Mouse (Mus musculus) CH12.LX (cell line): Measurements from ENCODE around the gene Rsbn1. TPM values are rescaled to one million over a fixed set of nuclear protein-coding genes. Genes with fewer than 3 reads are reported as not detected.
A peak's percentile ranks its signal among the peaks of the same experiment; 100 is the strongest.

ENCODE experiments used
- DNase-seq: peaks from one replicate; pipeline ENCODE4 v3.0.0-alpha.2; 2013; ENCODE audit errors: extremely low read depth
- H3K27ac ChIP-seq: 2 replicates; pipeline ENCODE4 v1.5.1; 2012; ENCODE audit warnings: low read depth, mild to moderate bottlenecking, control low read depth, moderate library complexity; ENCODE audit not compliant: insufficient read depth
- H3K27me3 ChIP-seq: replicated peaks from 2 replicates; pipeline ENCODE3; 2012; ENCODE audit warnings: inconsistent platforms
- H3K36me3 ChIP-seq, 2 experiments: replicated peaks in 1 of 2; 2 replicates each; pipeline versions ENCODE3 to v1.6.1; 2012; ENCODE audit warnings: inconsistent platforms in 1 of 2, low read length in 1 of 2, mild to moderate bottlenecking in 1 of 2, mixed read lengths in 1 of 2, moderate library complexity in 1 of 2; ENCODE audit not compliant: control insufficient read depth in 1 of 2, insufficient read depth in 1 of 2
- H3K4me1 ChIP-seq, 2 experiments: 2 replicates each; pipeline ENCODE4 v1.6.1; 2012; ENCODE audit warnings: inconsistent platforms in 1 of 2, moderate library complexity in 1 of 2; ENCODE audit not compliant: insufficient read depth in 2 of 2, control insufficient read depth in 1 of 2
- H3K4me2 ChIP-seq: 2 replicates; pipeline ENCODE4 v1.6.1; 2012; ENCODE audit warnings: low read depth, mild to moderate bottlenecking, control low read depth; ENCODE audit not compliant: poor library complexity, insufficient read depth, severe bottlenecking
- H3K4me3 ChIP-seq, 3 experiments: fragments of 150-350 bp in 1 of 3; sonication (generic) in 1 of 3; replicated peaks in 1 of 3; 2 replicates each; pipeline versions ENCODE3 to v1.5.1; 2011 to 2012; ENCODE audit warnings: low read depth in 2 of 3, low read length in 2 of 3, mild to moderate bottlenecking in 2 of 3, moderate library complexity in 2 of 3, control low read depth in 1 of 3, improper control_type of control experiment in 1 of 3, inconsistent platforms in 1 of 3, mixed read lengths in 1 of 3; ENCODE audit not compliant: poor library complexity in 1 of 3
- H3K79me2 ChIP-seq: replicated peaks from 2 replicates; pipeline ENCODE4 v1.6.1; 2012; ENCODE audit warnings: mild to moderate bottlenecking, moderate library complexity; ENCODE audit not compliant: control insufficient read depth, poor library complexity, insufficient read depth, severe bottlenecking; ENCODE audit errors: extremely low read depth
- H3K9ac ChIP-seq: 2 replicates; pipeline ENCODE4 v1.6.1; 2012; ENCODE audit warnings: low read depth, mild to moderate bottlenecking, control low read depth, moderate library complexity; ENCODE audit not compliant: insufficient read depth
- H3K9me3 ChIP-seq: replicated peaks from 2 replicates; pipeline ENCODE3; 2012; ENCODE audit warnings: low read length, inconsistent platforms, mixed read lengths
- BHLHE40 ChIP-seq: IDR thresholded peaks from 2 replicates; pipeline ENCODE4 v1.6.1; 2011; ENCODE audit warnings: mild to moderate bottlenecking, low read depth, low read length, improper control_type of control experiment
- CHD1 ChIP-seq: IDR thresholded peaks from 2 replicates; pipeline ENCODE4 v1.6.1; 2012; ENCODE audit warnings: low read depth, low read length, improper control_type of control experiment, inconsistent platforms
- CHD2 ChIP-seq: IDR thresholded peaks from 2 replicates; pipeline ENCODE4 v1.6.1; 2011; ENCODE audit warnings: low read length, improper control_type of control experiment
- CTCF ChIP-seq, 2 experiments: IDR thresholded peaks in 1 of 2; conservative IDR thresholded peaks in 1 of 2; 2 replicates each; pipeline ENCODE4 v1.5.1; 2011 to 2012; ENCODE audit warnings: low read depth in 2 of 2, low read length in 2 of 2, improper control_type of control experiment in 1 of 2, inconsistent platforms in 1 of 2, mild to moderate bottlenecking in 1 of 2, moderate library complexity in 1 of 2
- E2F4 ChIP-seq: IDR thresholded peaks from 2 replicates; pipeline ENCODE4 v1.6.1; 2011; ENCODE audit warnings: low read depth, low read length, improper control_type of control experiment; ENCODE audit not compliant: insufficient replicate concordance
- ELF1 ChIP-seq: IDR thresholded peaks from 2 replicates; pipeline ENCODE4 v1.6.1; 2014; ENCODE audit warnings: low read depth, mild to moderate bottlenecking, inconsistent platforms, low read length, improper control_type of control experiment
- EP300 ChIP-seq: IDR thresholded peaks from 2 replicates; pipeline ENCODE4 v1.6.1; 2011; ENCODE audit warnings: low read length, improper control_type of control experiment
- ETS1 ChIP-seq: conservative IDR thresholded peaks from 2 replicates; pipeline ENCODE4 v1.6.1; 2012; ENCODE audit warnings: low read depth, mild to moderate bottlenecking, inconsistent platforms, low read length, improper control_type of control experiment, moderate library complexity
- GABPA ChIP-seq: IDR thresholded peaks from 2 replicates; pipeline ENCODE4 v1.6.1; 2012; ENCODE audit warnings: low read depth, low read length, improper control_type of control experiment, inconsistent platforms; ENCODE audit not compliant: insufficient replicate concordance
- HCFC1 ChIP-seq: IDR thresholded peaks from 2 replicates; pipeline ENCODE4 v1.6.1; 2012; ENCODE audit warnings: low read depth, mild to moderate bottlenecking, inconsistent platforms, low read length, improper control_type of control experiment
- IRF4 ChIP-seq: IDR thresholded peaks from 2 replicates; pipeline ENCODE4 v1.6.1; 2014; ENCODE audit warnings: low read depth, mild to moderate bottlenecking, inconsistent platforms, low read length, improper control_type of control experiment
- JUN ChIP-seq: IDR thresholded peaks from 2 replicates; pipeline ENCODE4 v1.6.1; 2011; ENCODE audit warnings: low read depth, mild to moderate bottlenecking, low read length, improper control_type of control experiment, moderate library complexity; ENCODE audit not compliant: insufficient read depth
- JUND ChIP-seq: conservative IDR thresholded peaks from 2 replicates; pipeline ENCODE4 v1.6.1; 2011; ENCODE audit warnings: low read depth, low read length, improper control_type of control experiment
- KAT2A ChIP-seq: IDR thresholded peaks from 2 replicates; pipeline ENCODE4 v1.6.1; 2012; ENCODE audit warnings: low read length, improper control_type of control experiment, inconsistent platforms; ENCODE audit not compliant: insufficient replicate concordance
- MAFK ChIP-seq: IDR thresholded peaks from 2 replicates; pipeline ENCODE4 v1.6.1; 2011; ENCODE audit warnings: low read length, improper control_type of control experiment; ENCODE audit not compliant: insufficient replicate concordance
- MAX ChIP-seq: IDR thresholded peaks from 2 replicates; pipeline ENCODE4 v1.6.1; 2011; ENCODE audit warnings: low read length, improper control_type of control experiment
- MAZ ChIP-seq: IDR thresholded peaks from 2 replicates; pipeline ENCODE4 v1.6.1; 2012; ENCODE audit warnings: low read depth, mild to moderate bottlenecking, inconsistent platforms, low read length, improper control_type of control experiment, moderate library complexity
- MEF2A ChIP-seq: IDR thresholded peaks from 2 replicates; pipeline ENCODE4 v1.6.1; 2014; ENCODE audit warnings: low read depth, mild to moderate bottlenecking, inconsistent platforms, low read length, improper control_type of control experiment, borderline replicate concordance
- MXI1 ChIP-seq: IDR thresholded peaks from 2 replicates; pipeline ENCODE4 v1.6.1; 2011; ENCODE audit warnings: mild to moderate bottlenecking, low read depth, low read length, improper control_type of control experiment
- MYC ChIP-seq: IDR thresholded peaks from 2 replicates; pipeline ENCODE4 v1.6.1; 2011; ENCODE audit warnings: low read depth, mild to moderate bottlenecking, improper control_type of control experiment, low read length
- NELFE ChIP-seq: IDR thresholded peaks from 2 replicates; pipeline ENCODE4 v1.6.1; 2011; ENCODE audit warnings: low read depth, low read length, improper control_type of control experiment
- NRF1 ChIP-seq: IDR thresholded peaks from 2 replicates; pipeline ENCODE4 v1.6.1; 2014; ENCODE audit warnings: low read depth, mild to moderate bottlenecking, inconsistent platforms, low read length, improper control_type of control experiment, moderate library complexity
- PAX5 ChIP-seq: IDR thresholded peaks from 2 replicates; pipeline ENCODE4 v1.6.1; 2012; ENCODE audit warnings: low read length, inconsistent platforms, mixed read lengths
- POLR2A ChIP-seq: IDR thresholded peaks from 2 replicates; pipeline ENCODE4 v1.6.1; 2011; ENCODE audit warnings: low read depth, mild to moderate bottlenecking, improper control_type of control experiment, low read length
- POLR2AphosphoS2 ChIP-seq: IDR thresholded peaks from 2 replicates; pipeline ENCODE4 v1.6.1; 2011; ENCODE audit warnings: low read depth, low read length, improper control_type of control experiment
- RAD21 ChIP-seq: IDR thresholded peaks from 2 replicates; pipeline ENCODE4 v1.6.1; 2011; ENCODE audit warnings: low read depth, mild to moderate bottlenecking, low read length, improper control_type of control experiment, moderate library complexity
- RCOR1 ChIP-seq: conservative IDR thresholded peaks from 2 replicates; pipeline ENCODE4 v1.6.1; 2012; ENCODE audit warnings: low read depth, mild to moderate bottlenecking, inconsistent platforms, low read length, improper control_type of control experiment
- SIN3A ChIP-seq: IDR thresholded peaks from 2 replicates; pipeline ENCODE4 v1.6.1; 2012; ENCODE audit warnings: low read length, improper control_type of control experiment, inconsistent platforms
- SMC3 ChIP-seq: IDR thresholded peaks from 2 replicates; pipeline ENCODE4 v1.6.1; 2011; ENCODE audit warnings: low read depth, low read length, improper control_type of control experiment
- TBP ChIP-seq: conservative IDR thresholded peaks from 2 replicates; pipeline ENCODE4 v1.6.1; 2011; ENCODE audit warnings: low read depth, low read length, improper control_type of control experiment
- TCF12 ChIP-seq: IDR thresholded peaks from 2 replicates; pipeline ENCODE4 v1.6.1; 2014; ENCODE audit warnings: low read depth, mild to moderate bottlenecking, inconsistent platforms, low read length, improper control_type of control experiment
- UBTF ChIP-seq: IDR thresholded peaks from 2 replicates; pipeline ENCODE4 v1.6.1; 2012; ENCODE audit warnings: low read depth, mild to moderate bottlenecking, inconsistent platforms, low read length, improper control_type of control experiment, moderate library complexity
- USF1 ChIP-seq: IDR thresholded peaks from 2 replicates; pipeline ENCODE4 v1.6.1; 2014; ENCODE audit warnings: low read depth, mild to moderate bottlenecking, inconsistent platforms, low read length, improper control_type of control experiment
- USF2 ChIP-seq: conservative IDR thresholded peaks from 2 replicates; pipeline ENCODE4 v1.6.1; 2011; ENCODE audit warnings: low read depth, low read length, improper control_type of control experiment
- ZC3H11A ChIP-seq: IDR thresholded peaks from 2 replicates; pipeline ENCODE4 v1.6.1; 2012; ENCODE audit warnings: low read depth, mild to moderate bottlenecking, inconsistent platforms, low read length, improper control_type of control experiment
- ZKSCAN1 ChIP-seq: IDR thresholded peaks from 2 replicates; pipeline ENCODE4 v1.6.1; 2012; ENCODE audit warnings: low read depth, inconsistent platforms, low read length, improper control_type of control experiment, borderline replicate concordance
- ZMIZ1 ChIP-seq: IDR thresholded peaks from 2 replicates; pipeline ENCODE4 v1.6.1; 2012; ENCODE audit warnings: low read depth, mild to moderate bottlenecking, inconsistent platforms, low read length, improper control_type of control experiment
- ZNF384 ChIP-seq: IDR thresholded peaks from 2 replicates; pipeline ENCODE4 v1.6.1; 2012; ENCODE audit warnings: low read depth, low read length, improper control_type of control experiment, inconsistent platforms
- dilution Hi-C: fragments of 300-500 bp; cut with MboI; formaldehyde crosslinking; loops from 2 replicates; pipeline ENCODE4 v1.14.3; 2020; ENCODE audit warnings: low sequenced_read_pairs; ENCODE audit not compliant: extremely low pct_unique_long_range_greater_than_20kb, extremely low pct_ligation_motif_present
- in situ Hi-C: fragments of 300-500 bp; cut with MboI; formaldehyde crosslinking; loops from 3 replicates; pipeline ENCODE4 v1.14.3; 2019; ENCODE audit warnings: low sequenced_read_pairs, low pct_ligation_motif_present, low pct_unique_long_range_greater_than_20kb, mixed read lengths
- polyA plus RNA-seq: library from polyadenylated mRNA; unstranded; fragments of >175 nt; gene quantifications from 2 replicates; pipeline ENCODE4 v1.2.1, GENCODE M21; 2012; ENCODE audit warnings: low read depth; ENCODE audit not compliant: insufficient read length
- total RNA-seq, 2 experiments: library from RNA; depleted of rRNA; stranded (reverse); fragments of 300-350 nt in 1 of 2; fragments of >200 nt in 1 of 2; gene quantifications; 2 replicates each; pipeline ENCODE4 v1.2.3; 2012 to 2014

The Rsbn1 gene
- total and polyA plus RNA-seq, 3 experiments = 13.0 to 19.6 (median 13.8) TPM

- no peaks in the 10 kb centered on the region for H3K27me3 ChIP-seq
- H3K4me2 ChIP-seq = peak within 1 kb of the TSS; percentile 98
- peak; percentile 71 for TF ChIP-seq UBTF
- TF ChIP-seq JUND = no peak
- peak; percentile 85 for TF ChIP-seq TCF12
- TF ChIP-seq ZKSCAN1 = no peak
- peak; percentile 71; the same call in 1 of the 2 replicates for TF ChIP-seq KAT2A
- no peak for TF ChIP-seq CHD2
- peak; percentile 97 for TF ChIP-seq ELF1
- TF ChIP-seq EP300 = no peak
- TF ChIP-seq NELFE = peak; percentile 96
- no peak for TF ChIP-seq ZNF384
- no peak for TF ChIP-seq TBP
- TF ChIP-seq CTCF (conservative IDR thresholded peaks at IDR 0.05 in 1 of 2, IDR thresholded peaks at IDR 0.05 in 1 of 2; ENCODE audit: low read depth in 2 of 2, low read length in 2 of 2) = no peak
- TF ChIP-seq GABPA = no peak
- TF ChIP-seq E2F4 = 0 out of 2 replicates have a peak, but pooled peaks have one; percentile 77
- no peak for TF ChIP-seq CHD1
- TF ChIP-seq ZMIZ1 = peak; percentile 75
- peak; percentile 52; the same call in 1 of the 2 replicates for TF ChIP-seq IRF4
- TF ChIP-seq POLR2A = peak; percentile 94
- TF ChIP-seq SMC3 = no peak
- TF ChIP-seq USF1 = no peak
- TF ChIP-seq MYC = peak; percentile 57; the same call in 1 of the 2 replicates
- peak; percentile 49 for TF ChIP-seq MEF2A
- no peak; the same call in 1 of the 2 replicates for TF ChIP-seq RCOR1
- no peak for TF ChIP-seq JUN
- TF ChIP-seq HCFC1 = peak; percentile 78
- TF ChIP-seq NRF1 = peak; percentile 49; the same call in 1 of the 2 replicates
- no peak for TF ChIP-seq ZC3H11A
- peak; percentile 92 for TF ChIP-seq SIN3A
- TF ChIP-seq MAFK = no peak; the same call in 1 of the 2 replicates
- TF ChIP-seq MAZ = peak; percentile 61; the same call in 1 of the 2 replicates
- no peak for TF ChIP-seq PAX5
- peak; percentile 72 for TF ChIP-seq MXI1
- TF ChIP-seq USF2 = no peak
- TF ChIP-seq POLR2AphosphoS2 = peak; percentile 88
- TF ChIP-seq BHLHE40 = peak; percentile 46; the same call in 1 of the 2 replicates
- peak; percentile 28; the same call in 1 of the 2 replicates for TF ChIP-seq ETS1
- TF ChIP-seq MAX = peak; percentile 93
- TF ChIP-seq RAD21 = no peak
- H3K79me2 ChIP-seq = peaks cover 21% of the 10 kb centered on the region
- peak within 1 kb of the TSS; percentile 89 for H3K27ac ChIP-seq
- in situ Hi-C loops = no loop called here
- H3K4me3 ChIP-seq = peak within 1 kb of the TSS; percentile 81 to 96 (median 84)
- peaks cover 0 to 35% of the 10 kb centered on the region in 2 experiments; a peak in 2 of 4 replicates for H3K4me1 ChIP-seq
- peak within 1 kb of the TSS; percentile 84 for H3K9ac ChIP-seq
- peaks cover 17 to 49% of the 10 kb centered on the region in 2 experiments for H3K36me3 ChIP-seq
- dilution Hi-C loops = no loop called here
- no peaks in the 10 kb centered on the region for H3K9me3 ChIP-seq
- peak; percentile 79 for DNase-seq
Measured at GRCm38 (mm10) chr3:103967861-103968691, 54.2 kb downstream of the Rsbn1 start, which contains the start of gene Phtf1. Gene Phtf1 (plus strand): TSS chr3:103968110.
